Mouse (Mus musculus): ENCODE data around the gene Snx5.

DNA sequence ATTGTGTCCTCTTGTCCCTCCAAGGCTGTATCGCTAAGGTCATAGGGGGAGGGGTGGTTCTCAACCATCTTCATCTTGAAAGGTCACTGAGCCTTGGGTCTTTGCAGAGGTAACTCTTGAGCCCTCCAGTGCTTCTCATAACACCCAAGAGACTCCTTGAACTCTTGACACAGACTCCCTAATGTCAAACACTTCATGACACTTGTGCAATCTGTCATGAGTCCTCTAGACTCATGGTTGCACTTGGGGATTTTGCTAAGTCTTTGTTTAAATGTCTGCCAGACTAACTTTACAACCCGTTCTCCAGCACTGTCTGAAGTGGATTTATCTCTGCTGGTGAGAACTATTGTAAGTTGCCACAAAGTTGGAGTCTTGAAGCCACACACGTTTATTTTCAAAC is 61.3 kb downstream of the Snx5 start:
- TF ChIP-seq CTCF (IDR thresholded peaks at IDR 0.05; ENCODE audit: low read depth, low read length): no peak
- no peak for TF ChIP-seq GATA1 (IDR thresholded peaks at IDR 0.05; ENCODE audit: borderline replicate concordance, low read length)
- TF ChIP-seq TAL1 (conservative IDR thresholded peaks at IDR 0.05; ENCODE audit: low read depth, low read length): no peak
